Comparison of ENCODE assay signal across 7 mouse cellular contexts in genomic region chrX:13347027-13347840, GRCm38 (mm10).
DNase-seq lines count a peak whose midpoint lies in the region; ATAC-seq and TF ChIP-seq lines count a peak whose summit lies in the region.

No protein-coding gene starts in this region.

- 0 out of 2 replicates have a peak overlapping the region, but pooled peaks have one; percentile 17 for H3K9ac ChIP-seq in intestine, postnatal 0 days (ENCODE audit: low read depth, low read length)
- H3K9ac ChIP-seq in midbrain, embryonic 11.5 days (ENCODE audit: low read length) = peak overlapping the region; percentile 61

- TF ChIP-seq CTCF in intestine, postnatal 0 days (IDR thresholded peaks at IDR 0.05; ENCODE audit: low read depth) = no peak; the same call in 1 of the 2 replicates

- no peaks in the 10 kb centered on the region for H3K4me1 ChIP-seq in intestine, postnatal 0 days (replicated peaks; ENCODE audit: control insufficient read depth, insufficient read depth, low read length)
- H3K4me1 ChIP-seq in midbrain, embryonic 11.5 days (ENCODE audit: control insufficient read depth, insufficient read depth, low read length) = peaks cover 12% of the 10 kb centered on the region

- H3K4me2 ChIP-seq in intestine, postnatal 0 days (replicated peaks; ENCODE audit: low read depth) = peak overlapping the region; percentile 64
- H3K4me2 ChIP-seq in midbrain, embryonic 11.5 days = peak overlapping the region; percentile 53

- H3K4me3 ChIP-seq in intestine, postnatal 0 days (ENCODE audit: low read depth, low read length) = peak overlapping the region; percentile 37
- H3K4me3 ChIP-seq in midbrain, embryonic 11.5 days (ENCODE audit: low read depth, low read length) = peak overlapping the region; percentile 36

- DNase-seq in adrenal gland, adult 18-20 months (ENCODE audit: low spot score in 2 of 2) = peak; percentile 34 to 46
- DNase-seq in embryo, embryonic 10.5 days (ENCODE audit: low spot score) = peak; percentile 87
- peak; percentile 50 to 69 for DNase-seq in gastrocnemius, postnatal 4 days (ENCODE audit: low spot score in 2 of 2)
- peak; percentile 84 for DNase-seq in left cerebral cortex, postnatal 4 days
- DNase-seq in midbrain, embryonic 11.5 days (ENCODE audit: low spot score, missing footprints) = peak; percentile 94
- DNase-seq in right cerebral cortex, postnatal 4 days = peak; percentile 72

- H3K27me3 ChIP-seq in intestine, postnatal 0 days (replicated peaks; ENCODE audit: control insufficient read depth, insufficient read depth, low read length) = no peaks in the 10 kb centered on the region
- peaks cover 5% of the 10 kb centered on the region for H3K27me3 ChIP-seq in midbrain, embryonic 11.5 days (ENCODE audit: control insufficient read depth, insufficient read depth, low read length)

- intact Hi-C loops in left cerebral cortex, postnatal 4 days (cut with DNase I) = loop anchor here (5.0 kb wide), 1 partner anchor 105 kb away; no protein-coding TSS in a partner anchor

- no peaks in the 10 kb centered on the region for H3K36me3 ChIP-seq in intestine, postnatal 0 days (ENCODE audit: control insufficient read depth, insufficient read depth)
- H3K36me3 ChIP-seq in midbrain, embryonic 11.5 days (ENCODE audit: control insufficient read depth, insufficient read depth, low read length) = no peaks in the 10 kb centered on the region

- H3K9me3 ChIP-seq in intestine, postnatal 0 days (ENCODE audit: control insufficient read depth) = no peaks in the 10 kb centered on the region
- H3K9me3 ChIP-seq in midbrain, embryonic 11.5 days (ENCODE audit: control insufficient read depth, low read length) = no peaks in the 10 kb centered on the region

- WGBS in intestine, postnatal 0 days = 11% methylated on average over 27 of the region's 27 CpGs
- WGBS in midbrain, embryonic 11.5 days = 9% methylated on average over 27 of the region's 27 CpGs

- ATAC-seq in intestine, postnatal 0 days = peak; percentile 83
- peak; percentile 91 for ATAC-seq in midbrain, embryonic 11.5 days (ENCODE audit: low FRiP score)

- peak overlapping the region; percentile 68 for H3K27ac ChIP-seq in intestine, postnatal 0 days (ENCODE audit: low read depth, low read length)
- peak overlapping the region; percentile 91 for H3K27ac ChIP-seq in midbrain, embryonic 11.5 days (ENCODE audit: low read depth, low read length)

Comparison
In these comparisons a context has a peak if more than half of its experiments do, and no peak if none do; other contexts are left out.
1. Peak in every context shown above with its lines: DNase-seq, ATAC-seq, H3K4me3 ChIP-seq and H3K27ac ChIP-seq.
2. DNase-seq: peak in every context shown above with its lines; median percentile 94 in midbrain, embryonic 11.5 days; 87 in embryo, embryonic 10.5 days; 84 in left cerebral cortex, postnatal 4 days; 72 in right cerebral cortex, postnatal 4 days; 60 in gastrocnemius, postnatal 4 days; 40 in adrenal gland, adult 18-20 months.